Mouse (Mus musculus) urinary bladder, postnatal 36 days (tissue): ENCODE data around the gene Ak5.

Experiments
- DNase-seq, 2 experiments: peaks; one replicate each; pipeline ENCODE4 v3.0.0; 2022; ENCODE audit warnings: low spot score in 2 of 2, mixed read lengths in 1 of 2

Ak5 gene

GRCm38 (mm10) chr3:152438068-152438467 lies 230.1 kb downstream of the Ak5 start:
- no peak for DNase-seq

GRCm38 (mm10) chr3:152435590-152435989 lies 232.6 kb downstream of the Ak5 start:
- DNase-seq, result no peak

- no peak for DNase-seq
Observed at GRCm38 (mm10) chr3:152432677-152433076, 235.5 kb downstream of the Ak5 start.

- no peak for DNase-seq
Observed at GRCm38 (mm10) chr3:152428925-152429324, 239.2 kb downstream of the Ak5 start.
